Mouse (Mus musculus) heart, adult 2 months (tissue): Measurements from ENCODE around the gene Magix.
"Not testable (repeated sequence)": the region's sequence is repeated elsewhere in the genome, so short reads cannot be mapped to it uniquely, and the experiment has no call there.

ENCODE experiments used
- CTCF ChIP-seq: fragments of 200-600 bp; IDR thresholded peaks from 2 replicates; pipeline ENCODE4 v1.8.1; 2022; ENCODE audit warnings: antibody characterized with exemption, mild to moderate bottlenecking, moderate library complexity
- EP300 ChIP-seq: fragments of 200-500 bp; IDR thresholded peaks from 2 replicates; pipeline ENCODE4 v1.6.1; 2011; ENCODE audit warnings: low read depth, low read length, control low read depth; ENCODE audit not compliant: insufficient read depth

- TF ChIP-seq CTCF, EP300: not testable (repeated sequence)
Observed at GRCm38 (mm10) chrX:7713764-7714134, 32.7 kb upstream of the Magix start.
